Mouse (Mus musculus) liver (tissue): ENCODE measurements around the gene Tmem151a.
"Not testable (repeated sequence)": the region's sequence is repeated elsewhere in the genome, so short reads cannot be mapped to it uniquely, and the experiment has no call there.

Source experiments
- DNase-seq: peaks from one replicate; pipeline ENCODE4 v3.0.0-alpha.2; 2020; ENCODE audit warnings: mixed read lengths

Gene Tmem151a

DNA sequence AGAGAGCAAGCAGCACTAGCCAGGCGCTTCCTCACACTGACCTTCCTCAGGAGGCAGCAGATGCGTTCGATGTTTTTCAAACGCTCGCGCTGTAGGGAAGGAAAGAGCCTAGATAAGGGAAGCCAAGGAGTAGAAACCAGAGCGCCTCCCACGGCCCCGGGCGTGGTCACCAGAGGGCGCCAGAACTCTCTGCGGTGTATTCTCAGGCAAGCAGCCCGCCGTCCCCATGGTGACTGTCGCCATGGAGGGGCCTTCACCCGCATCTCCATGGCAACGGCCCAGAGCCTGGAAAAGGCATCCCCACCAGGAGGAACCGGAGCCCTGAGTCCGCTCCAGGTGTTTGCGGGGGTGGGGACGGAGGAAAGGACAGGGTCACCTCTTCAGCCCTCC is 8.9 kb upstream of the Tmem151a start:
- peak; percentile 90 for DNase-seq

- DNase-seq: no peak
Measured at GRCm38 (mm10) chr19:5093481-5094242, 8.3 kb upstream of the Tmem151a start.

- DNase-seq: no peak
Measured at GRCm38 (mm10) chr19:5092083-5092482, 6.8 kb upstream of the Tmem151a start.

GRCm38 (mm10) chr19:5089324-5089723 is 4.0 kb upstream of the Tmem151a start:
- no peak for DNase-seq

DNA sequence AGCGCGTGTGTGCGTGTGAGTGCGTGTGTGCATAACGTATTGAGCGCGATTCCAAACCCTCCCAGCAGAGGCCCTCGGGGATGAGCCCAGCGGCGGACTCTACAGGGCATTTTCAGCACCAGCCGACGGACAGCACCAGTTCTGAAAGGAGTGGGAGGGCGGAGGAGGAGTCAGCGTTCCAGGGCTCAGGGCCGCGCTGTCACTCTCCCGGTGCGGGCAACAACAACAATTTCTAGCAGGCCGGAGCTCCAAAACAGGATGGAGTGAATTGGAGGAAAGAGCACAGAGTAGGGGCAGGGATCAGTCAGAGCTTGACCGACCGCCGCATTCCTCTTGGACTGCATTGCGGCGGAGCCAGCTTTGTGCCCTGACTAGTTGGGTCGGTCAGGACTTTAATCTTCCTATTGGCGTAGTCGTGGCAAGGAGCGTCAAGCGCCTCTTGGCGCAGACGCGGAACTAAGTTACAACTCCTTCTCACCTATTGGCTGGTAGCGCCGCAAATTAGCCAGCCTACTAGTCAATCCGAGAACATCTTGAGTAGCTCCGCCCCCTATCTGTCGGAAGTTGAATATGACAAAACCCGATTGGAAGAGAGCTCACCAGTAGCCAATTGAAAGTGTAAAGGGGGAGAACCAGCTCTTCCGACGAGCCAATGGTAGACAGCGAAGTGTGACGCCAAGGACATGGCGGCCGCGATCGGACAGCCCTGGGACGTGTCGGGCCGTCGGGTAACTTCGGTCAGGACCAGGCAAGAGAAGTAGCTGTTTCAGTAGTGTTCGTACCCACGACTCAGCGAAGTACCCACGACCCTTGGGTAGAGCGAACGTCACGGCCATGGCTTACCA is 2.8 kb upstream of the Tmem151a start, which contains the start of gene Yif1a:
Gene Yif1a (plus strand): TSS at position 655 of the 845 bp plus-strand sequence.
- peak; percentile 92 for DNase-seq

- DNase-seq: not testable (repeated sequence)
Measured at GRCm38 (mm10) chr19:5086533-5086932, 1.2 kb upstream of the Tmem151a start.

GRCm38 (mm10) chr19:5084834-5085144 is 542 bp downstream of the Tmem151a start:
- no peak for DNase-seq

DNA sequence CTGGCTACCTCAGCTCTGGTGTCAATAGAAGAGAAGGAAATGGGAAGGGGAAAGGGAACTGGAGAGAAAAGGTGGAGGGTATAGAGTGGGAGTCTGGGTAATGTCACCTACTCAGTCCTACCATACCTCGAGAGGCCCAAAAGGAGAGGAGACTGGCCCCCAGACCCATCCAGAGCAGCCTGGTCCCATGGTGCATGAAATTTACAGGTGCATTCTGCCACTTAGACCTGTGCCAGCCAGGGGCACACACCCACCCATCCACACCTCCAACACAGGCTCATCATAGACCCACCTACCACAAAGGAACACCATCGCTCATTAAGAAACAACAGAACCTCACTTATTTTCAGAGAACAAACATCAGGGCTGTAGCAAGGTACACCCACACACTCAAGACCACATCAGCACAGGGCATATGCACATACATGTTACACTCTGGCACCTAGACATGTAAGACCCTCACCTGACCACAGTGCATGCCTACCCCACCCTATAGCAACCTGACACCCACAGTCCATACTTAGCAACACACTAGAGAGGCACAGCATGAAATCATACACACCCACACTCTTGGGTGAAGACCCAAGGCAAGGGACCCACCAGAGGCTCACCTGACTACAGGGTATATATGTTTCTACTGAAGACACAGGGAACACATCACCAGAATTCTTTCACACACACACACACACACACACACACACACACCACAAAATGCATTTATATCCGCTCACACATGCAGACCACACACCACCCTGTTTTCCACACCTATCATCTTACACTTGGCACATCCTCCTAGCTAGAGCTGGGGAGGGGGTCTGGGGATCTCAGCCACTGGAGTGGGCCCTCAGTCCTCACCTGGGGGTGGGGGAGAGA is 1.1 kb downstream of the Tmem151a start:
- DNase-seq: no peak

GRCm38 (mm10) chr19:5082596-5082995 is 2.7 kb downstream of the Tmem151a start:
- DNase-seq: no peak

- DNase-seq: no peak
Measured at GRCm38 (mm10) chr19:5082005-5082404, 3.3 kb downstream of the Tmem151a start.

- DNase-seq: no peak
Measured at GRCm38 (mm10) chr19:5079279-5079678, 6.1 kb downstream of the Tmem151a start.

DNA sequence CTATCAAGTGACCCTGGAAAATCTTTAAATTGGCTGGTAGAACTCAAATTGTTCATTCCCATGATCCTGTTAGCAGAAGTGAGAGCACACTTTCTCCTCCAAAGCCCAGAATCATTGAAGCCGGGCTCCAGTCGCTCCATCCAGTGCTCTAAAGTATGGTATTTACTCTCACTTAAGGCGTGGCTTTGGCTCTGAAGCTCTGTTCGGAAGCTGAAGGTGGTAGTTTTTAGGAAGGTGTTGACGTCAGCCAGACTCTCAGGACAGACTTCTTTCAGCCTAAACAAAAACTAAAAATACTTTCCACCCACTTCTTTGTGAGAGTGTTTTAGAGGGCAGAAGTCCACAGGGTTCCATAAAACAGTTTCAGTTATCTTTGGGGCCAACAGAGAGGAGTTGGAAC is 11.8 kb downstream of the Tmem151a start:
- no peak for DNase-seq

- DNase-seq: peak; percentile 77
Measured at GRCm38 (mm10) chr19:5073028-5073427, 12.3 kb downstream of the Tmem151a start.

- DNase-seq: no peak
Measured at GRCm38 (mm10) chr19:5072389-5073019, 12.8 kb downstream of the Tmem151a start.

GRCm38 (mm10) chr19:5071545-5072369 is 13.6 kb downstream of the Tmem151a start:
- DNase-seq: peak; percentile 90

DNA sequence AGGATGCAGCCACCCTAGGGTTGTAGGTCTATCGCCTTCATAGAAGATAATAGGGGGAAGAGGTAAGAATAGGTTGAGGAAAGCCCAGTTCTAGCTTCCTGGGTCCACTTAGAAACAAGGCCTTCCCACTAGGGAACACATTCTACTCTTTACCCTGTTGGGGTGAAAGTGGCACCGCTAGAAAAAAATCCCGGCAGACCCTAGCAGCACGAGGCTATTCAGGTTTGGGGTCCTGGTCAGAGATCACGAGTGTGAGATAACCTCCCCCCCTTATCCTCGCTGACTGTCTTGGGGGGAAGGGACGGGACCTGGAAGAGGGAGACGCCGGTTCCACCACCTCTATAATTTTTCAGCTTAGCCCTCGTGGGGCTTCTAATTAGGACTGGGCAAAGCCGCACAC is 14.3 kb downstream of the Tmem151a start:
- no peak for DNase-seq

DNA sequence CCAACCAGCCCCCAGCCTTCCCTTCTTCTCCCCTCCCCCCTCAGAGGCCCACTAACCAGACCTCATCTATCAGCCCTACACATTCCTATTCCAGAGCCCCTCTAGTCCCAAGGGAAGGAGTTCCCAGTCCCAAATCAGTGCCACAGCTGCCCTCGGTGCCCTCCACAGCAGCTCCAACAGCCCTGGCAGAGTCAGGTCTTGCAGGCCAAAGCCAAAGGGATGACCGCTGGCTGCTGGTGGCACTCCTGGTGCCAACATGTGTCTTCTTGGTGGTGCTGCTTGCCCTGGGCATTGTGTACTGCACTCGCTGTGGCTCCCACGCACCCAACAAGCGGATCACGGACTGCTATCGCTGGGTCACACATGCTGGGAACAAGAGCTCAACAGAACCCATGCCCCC is 15.4 kb downstream of the Tmem151a start:
- DNase-seq: no peak

- no peak for DNase-seq
Measured at GRCm38 (mm10) chr19:5069486-5069885, 15.8 kb downstream of the Tmem151a start.

DNA sequence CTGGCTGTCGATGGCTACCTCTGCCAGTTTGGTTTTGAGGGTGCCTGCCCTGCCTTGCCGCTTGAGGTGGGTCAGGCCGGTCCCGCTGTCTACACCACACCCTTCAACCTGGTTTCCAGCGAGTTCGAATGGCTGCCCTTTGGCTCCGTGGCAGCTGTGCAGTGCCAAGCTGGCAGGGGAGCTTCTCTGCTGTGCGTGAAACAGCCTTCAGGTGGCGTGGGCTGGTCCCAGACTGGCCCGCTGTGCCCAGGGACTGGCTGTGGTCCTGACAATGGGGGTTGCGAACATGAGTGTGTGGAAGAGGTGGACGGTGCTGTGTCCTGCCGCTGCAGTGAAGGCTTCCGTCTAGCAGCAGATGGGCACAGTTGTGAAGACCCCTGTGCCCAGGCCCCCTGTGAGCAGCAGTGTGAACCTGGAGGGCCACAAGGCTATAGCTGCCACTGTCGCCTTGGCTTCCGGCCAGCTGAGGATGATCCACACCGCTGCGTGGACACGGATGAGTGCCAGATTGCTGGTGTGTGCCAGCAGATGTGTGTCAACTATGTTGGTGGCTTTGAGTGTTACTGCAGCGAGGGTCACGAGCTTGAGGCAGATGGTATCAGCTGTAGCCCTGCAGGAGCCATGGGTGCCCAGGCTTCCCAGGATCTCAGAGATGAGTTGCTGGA is 16.6 kb downstream of the Tmem151a start:
- no peak for DNase-seq

- peak; percentile 74 for DNase-seq
Measured at GRCm38 (mm10) chr19:5067867-5068569, 17.3 kb downstream of the Tmem151a start, which contains the start of gene Cd248. Gene Cd248 (plus strand): TSS chr19:5068078.
